Mouse (Mus musculus): ENCODE data around the gene Acp2. TPM values are rescaled to one million over a fixed set of nuclear protein-coding genes. Genes with fewer than 3 reads are reported as not detected.

Acp2 gene
- 34.0 and 41.8 TPM in 2 replicates for total RNA-seq (2021)
- long read RNA-seq, full-length matches to known transcripts: 14 of 28 reads
- long read RNA-seq, partial matches to known transcripts: 6 of 28 reads
- long read RNA-seq, other reads (novel, unspliced or antisense): 8 of 28 reads

GRCm38 (mm10) chr2:91202222-91202971, at the start of gene Acp2, which contains the start of gene Nr1h3:
TSS of gene Acp2 (plus strand) at chr2:91202885.
TSS of gene Nr1h3 (minus strand) at chr2:91202834.
- peak; percentile 88 for DNase-seq

GRCm38 (mm10) chr2:91152885-91153377, 49.8 kb upstream of the Acp2 start:
- no peak for DNase-seq

GRCm38 (mm10) chr2:91154091-91154490, 48.6 kb upstream of the Acp2 start:
- DNase-seq: peak; percentile 75

GRCm38 (mm10) chr2:91157002-91157752, 45.5 kb upstream of the Acp2 start:
- no peak for DNase-seq

- no peak for DNase-seq
Measured at GRCm38 (mm10) chr2:91160591-91160990, 42.1 kb upstream of the Acp2 start.

DNA sequence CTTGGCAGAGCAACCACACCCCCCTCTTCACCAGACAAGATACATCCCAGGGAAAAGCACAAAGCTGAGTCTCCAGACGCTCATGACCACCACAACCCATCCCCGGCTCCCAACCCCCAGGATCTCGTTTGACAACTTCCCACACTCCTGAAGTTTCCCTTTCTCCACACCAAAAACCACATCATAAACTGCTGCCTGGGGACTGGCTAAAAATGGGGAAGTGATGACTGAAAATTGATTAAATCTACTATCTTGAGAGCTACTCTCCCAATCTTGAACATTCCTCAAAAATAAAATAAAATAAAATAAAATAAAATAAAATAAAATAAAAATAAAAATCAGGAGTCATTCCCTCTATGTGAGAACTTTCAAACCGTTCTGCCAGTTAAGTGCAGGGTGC, 39.7 kb upstream of the Acp2 start:
- DNase-seq: no peak

GRCm38 (mm10) chr2:91163532-91163931, 39.2 kb upstream of the Acp2 start:
- DNase-seq: no peak

DNA sequence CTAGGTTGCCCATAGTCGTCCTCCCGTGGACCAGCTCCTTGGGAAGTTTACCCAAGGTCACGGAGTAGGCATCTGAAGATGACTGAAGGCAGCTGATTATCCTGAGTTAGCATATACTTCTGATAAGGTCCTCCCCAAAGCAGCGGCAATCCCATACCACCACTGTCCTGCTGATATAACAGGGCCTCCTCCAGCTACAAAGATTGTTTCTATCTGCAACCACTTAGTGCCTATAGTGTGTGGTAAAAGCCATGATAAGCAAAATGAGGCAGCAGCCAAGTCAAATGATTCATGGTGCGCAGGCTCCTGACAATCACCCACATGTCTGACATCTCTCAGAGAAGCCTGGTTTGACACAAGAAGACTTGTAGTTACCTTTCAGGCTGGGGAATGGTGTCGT, 37.7 kb upstream of the Acp2 start:
- no peak for DNase-seq

GRCm38 (mm10) chr2:91167629-91168028, 35.1 kb upstream of the Acp2 start:
- no peak for DNase-seq

GRCm38 (mm10) chr2:91169587-91170322, 32.9 kb upstream of the Acp2 start:
- no peak for DNase-seq

- no peak for DNase-seq
Measured at GRCm38 (mm10) chr2:91175490-91175889, 27.2 kb upstream of the Acp2 start.

DNA sequence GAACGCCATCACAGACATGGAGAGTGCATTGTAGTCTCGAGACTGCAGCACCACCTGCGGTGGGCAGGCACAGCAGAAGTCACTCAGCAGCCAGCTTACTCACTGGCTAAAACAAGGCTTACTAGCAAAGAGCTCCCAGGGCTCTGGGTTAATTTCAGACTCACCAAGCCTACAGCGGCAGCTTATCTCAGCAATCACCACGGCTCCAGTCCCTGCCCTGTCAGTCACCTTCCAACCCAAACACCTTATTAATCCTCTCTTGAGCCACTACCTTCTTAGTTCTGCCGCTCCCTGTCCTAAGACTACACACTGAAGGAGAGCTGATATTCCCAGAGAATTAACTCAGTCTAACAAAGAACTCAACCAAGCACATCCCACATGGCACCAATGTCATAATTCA, 26.5 kb upstream of the Acp2 start:
- DNase-seq: no peak

GRCm38 (mm10) chr2:91179825-91180224, 22.9 kb upstream of the Acp2 start:
- DNase-seq: no peak

GRCm38 (mm10) chr2:91180706-91181105, 22.0 kb upstream of the Acp2 start:
- DNase-seq: no peak

DNA sequence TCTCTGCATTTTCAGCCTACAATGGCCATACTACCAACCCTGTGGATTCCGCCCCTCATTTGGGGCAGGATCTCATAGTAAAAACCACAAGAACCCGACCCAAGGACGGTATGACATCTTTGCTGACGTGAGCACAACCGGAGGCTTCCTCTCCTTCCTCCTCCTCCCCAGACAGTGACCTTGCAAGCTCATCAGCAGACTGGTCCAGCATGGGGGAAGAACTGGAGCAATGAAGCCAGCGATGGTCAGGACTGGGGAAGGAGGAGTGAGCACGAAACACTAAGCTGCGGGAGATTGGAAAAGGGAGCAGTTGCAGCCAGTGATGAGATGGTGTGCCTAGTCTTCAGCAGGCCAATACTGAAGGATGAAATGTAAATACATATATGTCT, 20.7 kb upstream of the Acp2 start:
- DNase-seq: no peak

- DNase-seq: peak; percentile 71
Measured at GRCm38 (mm10) chr2:91182405-91183147, 20.1 kb upstream of the Acp2 start.

DNA sequence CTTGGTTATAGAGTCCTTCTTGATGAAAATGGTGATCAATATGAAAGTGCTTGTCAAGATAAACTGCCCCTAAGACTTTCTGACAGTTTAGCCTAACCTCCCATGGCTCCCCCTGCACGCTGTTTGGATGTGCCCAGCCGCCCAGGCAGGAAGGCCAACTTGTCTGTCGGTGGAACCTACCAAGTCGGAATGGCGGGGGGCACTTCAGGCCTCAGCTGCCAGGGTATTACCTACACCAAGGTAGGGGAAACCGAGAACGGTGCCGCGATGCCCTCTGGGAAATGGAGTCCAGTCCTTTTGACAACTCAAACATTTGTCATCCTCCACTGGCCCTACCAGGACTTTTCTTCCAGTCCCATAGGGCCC, 19.6 kb upstream of the Acp2 start:
- DNase-seq: peak; percentile 91

DNA sequence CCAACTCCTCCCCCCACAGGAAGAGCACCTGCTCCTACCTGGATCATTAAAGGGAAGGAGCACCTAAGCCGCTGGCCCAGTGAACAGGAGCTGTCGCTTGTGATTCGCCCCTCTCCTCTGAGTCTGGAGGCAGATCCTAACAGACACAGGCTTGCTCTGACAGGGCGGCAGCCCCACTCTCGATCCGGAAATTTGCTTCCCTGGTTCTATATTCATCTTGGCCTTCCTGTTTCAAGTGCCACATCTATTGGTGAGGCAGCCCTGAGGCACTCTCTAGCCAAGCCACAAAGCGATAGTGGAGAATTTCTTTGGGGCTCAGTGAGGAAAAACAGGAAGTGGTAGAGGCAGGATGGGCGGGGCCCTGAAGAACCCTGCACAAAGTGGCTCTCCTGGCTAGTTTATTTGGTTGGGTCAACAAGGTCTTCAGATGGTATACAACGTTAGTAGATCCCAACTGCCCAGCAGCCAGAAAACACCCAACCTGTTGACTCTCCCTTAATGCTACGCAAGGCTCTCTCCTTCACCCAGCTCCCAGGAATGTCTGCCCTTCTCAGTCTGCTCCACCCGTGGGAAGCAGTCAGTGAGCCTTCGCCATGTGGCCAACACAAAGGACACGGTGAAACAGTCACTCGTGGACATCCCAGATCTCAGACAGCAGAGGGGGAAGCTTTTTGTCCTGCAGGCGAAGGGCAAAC, 18.8 kb upstream of the Acp2 start, which contains the start of gene Madd:
Madd (minus strand) TSS at position 127 of the 695 bp plus-strand sequence.
- DNase-seq: no peak

DNA sequence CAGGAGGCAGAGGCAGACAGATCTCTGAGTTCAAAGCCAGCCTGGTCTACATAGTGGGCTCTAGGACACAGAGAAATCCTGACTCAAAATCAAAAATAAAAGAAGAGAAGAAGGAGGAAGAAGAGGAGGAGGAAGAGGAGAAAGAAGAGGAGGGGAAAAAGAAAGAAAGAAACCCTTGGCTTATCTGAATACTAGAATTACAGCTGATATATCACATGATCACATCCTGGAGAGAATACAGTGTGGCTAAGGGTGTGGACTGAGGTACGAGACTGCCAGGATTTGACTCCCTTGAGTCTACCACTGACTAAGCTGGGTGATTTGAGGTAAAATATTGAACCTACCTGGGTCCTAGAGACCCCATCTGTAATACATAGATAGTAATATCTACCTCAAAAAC, 16.5 kb upstream of the Acp2 start:
- DNase-seq: no peak

- no peak for DNase-seq
Measured at GRCm38 (mm10) chr2:91187431-91187830, 15.3 kb upstream of the Acp2 start.

- no peak for DNase-seq
Measured at GRCm38 (mm10) chr2:91190501-91190900, 12.2 kb upstream of the Acp2 start.
